Mouse (Mus musculus) kidney, postnatal 0 days (tissue): ENCODE results near the gene Ninj2. TPM values are rescaled to one million over a fixed set of nuclear protein-coding genes. Genes with fewer than 3 reads are reported as not detected.

Experiments used
- ATAC-seq: fragments of 200-750 bp; cut with Nextera tagmentation; replicated peaks from 2 replicates; pipeline ENCODE4 v1.8.0; 2017; ENCODE audit warnings: low read depth, moderate number of reproducible peaks, moderate TSS enrichment, moderate library complexity; ENCODE audit not compliant: low FRiP score
- DNase-seq: peaks from one replicate; pipeline ENCODE4 v3.0.0-alpha.2; 2016; ENCODE audit warnings: low spot score
- H3K27ac ChIP-seq: fragments of 300-500 bp; sonication (generic); 2 replicates; pipeline ENCODE4 v1.5.1; 2014; ENCODE audit warnings: mild to moderate bottlenecking
- H3K27me3 ChIP-seq: fragments of 300-500 bp; sonication (generic); 2 replicates; pipeline ENCODE4 v1.6.1; 2014; ENCODE audit warnings: low read length, mixed read lengths; ENCODE audit not compliant: insufficient read depth
- H3K36me3 ChIP-seq: fragments of 300-500 bp; sonication (generic); 2 replicates; pipeline ENCODE4 v1.6.1; 2014; ENCODE audit warnings: low read length, mixed read lengths; ENCODE audit not compliant: insufficient read depth
- H3K4me1 ChIP-seq: fragments of 300-500 bp; sonication (generic); replicated peaks from 2 replicates; pipeline ENCODE4 v1.6.1; 2014; ENCODE audit warnings: antibody characterized with exemption, low read length, mixed read lengths; ENCODE audit not compliant: insufficient read depth
- H3K4me2 ChIP-seq: fragments of 300-500 bp; sonication (generic); 2 replicates; pipeline ENCODE4 v1.6.1; 2014; ENCODE audit warnings: mild to moderate bottlenecking, low read length, moderate library complexity, mixed read lengths
- H3K4me3 ChIP-seq: fragments of 300-500 bp; sonication (generic); replicated peaks from 2 replicates; pipeline ENCODE4 v1.5.1; 2014; ENCODE audit warnings: low read depth, low read length
- H3K9ac ChIP-seq: fragments of 300-500 bp; sonication (generic); 2 replicates; pipeline ENCODE4 v1.6.1; 2014; ENCODE audit warnings: low read depth, low read length
- H3K9me3 ChIP-seq: fragments of 300-500 bp; sonication (generic); replicated peaks from 2 replicates; pipeline ENCODE4 v1.6.1; 2016; ENCODE audit warnings: low read length, inconsistent platforms, mixed read lengths
- CTCF ChIP-seq: IDR thresholded peaks from 2 replicates; pipeline ENCODE4 v1.5.1; 2016; ENCODE audit warnings: antibody characterized with exemption, low read depth, mild to moderate bottlenecking, moderate library complexity
- WGBS: fragments of 180-500 bp; shearing (Covaris S2); extraction: QIAGEN DNeasy Blood & Tissue Kit; methylation state at CpG from one replicate; pipeline ENCODE4 v1.1.7; 2014; 5-methylcytosine and 5-hydroxymethylcytosine counted together
- polyA plus RNA-seq: library from polyadenylated mRNA; unstranded; fragments of >200 nt; fragmentation: Nextera tagmentation; extraction: Ambion mirVana; gene quantifications from 2 replicates; pipeline ENCODE4 v1.2.1, GENCODE M21; 2015

Gene Ninj2
- polyA plus RNA-seq, 1 experiment from 2014 or later = not detected

GRCm38 (mm10) chr6:120201956-120202355 lies 108.8 kb downstream of the Ninj2 start:
- DNase-seq = no peak
- no peak for ATAC-seq
- Histone ChIP-seq H3K36me3 (no peaks in the 10 kb centered on the region), H3K4me3 (no peak overlapping the region), H3K27me3 (no peaks in the 10 kb centered on the region), H3K4me1 (no peaks in the 10 kb centered on the region), H3K9ac (no peak overlapping the region), H3K9me3 (no peaks in the 10 kb centered on the region), H3K4me2 (no peak overlapping the region), H3K27ac (no peak overlapping the region)
- no peak for TF ChIP-seq CTCF
- WGBS = 25% methylated on average over 6 of the region's 6 CpGs

- TF ChIP-seq CTCF = 0 out of 2 replicates have a peak, but pooled peaks have one; percentile 3
- H3K27me3 ChIP-seq = no peaks in the 10 kb centered on the region
These were observed 109.3 kb downstream of the Ninj2 start for GRCm38 (mm10) chr6:120202406-120202805.

GRCm38 (mm10) chr6:120206586-120206985 lies 113.4 kb downstream of the Ninj2 start:
- WGBS = 84% methylated on average over 5 of the region's 5 CpGs
- DNase-seq = no peak
- Histone ChIP-seq H3K9ac (no peak overlapping the region), H3K36me3 (no peaks in the 10 kb centered on the region), H3K27me3 (no peaks in the 10 kb centered on the region), H3K4me1 (no peaks in the 10 kb centered on the region), H3K4me3 (no peak overlapping the region), H3K9me3 (no peaks in the 10 kb centered on the region), H3K27ac (no peak overlapping the region), H3K4me2 (no peak overlapping the region)
- no peak for TF ChIP-seq CTCF
- ATAC-seq = no peak

More at GRCm38 (mm10) chr6:120202406-120202805, 109.3 kb downstream of the Ninj2 start:
- Histone ChIP-seq H3K9ac (no peak overlapping the region), H3K9me3 (no peaks in the 10 kb centered on the region), H3K4me2 (no peak overlapping the region), H3K27ac (no peak overlapping the region), H3K4me3 (no peak overlapping the region), H3K4me1 (no peaks in the 10 kb centered on the region), H3K36me3 (no peaks in the 10 kb centered on the region)
- 0 out of 2 replicates have a peak, but pooled peaks have one; percentile 23 for ATAC-seq
- DNase-seq = peak; percentile 32
- WGBS = 58% methylated on average over 8 of the region's 8 CpGs

GRCm38 (mm10) chr6:120211536-120211935 lies 118.4 kb downstream of the Ninj2 start:
- H3K36me3 ChIP-seq = no peaks in the 10 kb centered on the region
- no peak overlapping the region for H3K4me2 ChIP-seq
- DNase-seq (no peak), ATAC-seq (no peak)
- H3K4me1 ChIP-seq = no peaks in the 10 kb centered on the region
- no peaks in the 10 kb centered on the region for H3K27me3 ChIP-seq
- no peak overlapping the region for H3K4me3 ChIP-seq
- 74% methylated on average over 6 of the region's 6 CpGs for WGBS
- H3K27ac ChIP-seq = no peak overlapping the region
- TF ChIP-seq CTCF = no peak
- no peaks in the 10 kb centered on the region for H3K9me3 ChIP-seq
- no peak overlapping the region for H3K9ac ChIP-seq

GRCm38 (mm10) chr6:120216702-120217101 lies 123.6 kb downstream of the Ninj2 start:
- H3K4me1 ChIP-seq = no peaks in the 10 kb centered on the region
- DNase-seq = no peak
- WGBS = 75% methylated on average over 1 of the region's 1 CpGs
- no peak overlapping the region for H3K27ac ChIP-seq
- no peak overlapping the region for H3K4me3 ChIP-seq
- no peaks in the 10 kb centered on the region for H3K36me3 ChIP-seq
- TF ChIP-seq CTCF = no peak
- H3K4me2 ChIP-seq = no peak overlapping the region
- no peak for ATAC-seq
- no peaks in the 10 kb centered on the region for H3K27me3 ChIP-seq
- no peaks in the 10 kb centered on the region for H3K9me3 ChIP-seq
- no peak overlapping the region for H3K9ac ChIP-seq

GRCm38 (mm10) chr6:120219281-120219680 lies 126.1 kb downstream of the Ninj2 start:
- no peak for ATAC-seq
- Histone ChIP-seq H3K4me3 (no peak overlapping the region), H3K4me1 (no peaks in the 10 kb centered on the region), H3K27me3 (no peaks in the 10 kb centered on the region), H3K27ac (no peak overlapping the region), H3K36me3 (no peaks in the 10 kb centered on the region), H3K4me2 (no peak overlapping the region), H3K9ac (no peak overlapping the region), H3K9me3 (no peaks in the 10 kb centered on the region)
- no peak for DNase-seq
- 80% methylated on average over 2 of the region's 2 CpGs for WGBS
- TF ChIP-seq CTCF = peak; percentile 26; the same call in 1 of the 2 replicates

GRCm38 (mm10) chr6:120222669-120223068 lies 129.5 kb downstream of the Ninj2 start:
- 19% methylated on average over 6 of the region's 6 CpGs for WGBS
- TF ChIP-seq CTCF = peak; percentile 81
- Histone ChIP-seq H3K9me3 (no peaks in the 10 kb centered on the region), H3K27me3 (no peaks in the 10 kb centered on the region), H3K4me3 (no peak overlapping the region), H3K9ac (no peak overlapping the region), H3K4me1 (no peaks in the 10 kb centered on the region; the same call in 1 of the 2 replicates), H3K27ac (no peak overlapping the region), H3K4me2 (no peak overlapping the region), H3K36me3 (no peaks in the 10 kb centered on the region)
- DNase-seq (peak; percentile 78), ATAC-seq (peak; percentile 38; the same call in 1 of the 2 replicates)
